Mouse (Mus musculus): Measurements from ENCODE around the gene Slc45a2.

- TF ChIP-seq POLR2A (IDR thresholded peaks at IDR 0.05; ENCODE audit: extremely low read depth, insufficient read depth, low read length), result no peak
- no peak for TF ChIP-seq CTCF (IDR thresholded peaks at IDR 0.05; ENCODE audit: low read depth, low read length)
Observed at GRCm38 (mm10) chr15:11030188-11030587, 29.7 kb downstream of the Slc45a2 start.
